Mouse (Mus musculus) urinary bladder, postnatal 36 days (tissue): ENCODE measurements around the gene B4galnt4.
A peak's percentile ranks its signal among the peaks of the same experiment; 100 is the strongest.

Experiments used
- DNase-seq, 2 experiments: peaks; one replicate each; pipeline ENCODE4 v3.0.0; 2022; ENCODE audit warnings: low spot score in 2 of 2, mixed read lengths in 1 of 2

Gene B4galnt4

GRCm38 (mm10) chr7:141041661-141042060 lies 19.2 kb upstream of the B4galnt4 start:
- peak; percentile 67 to 82 for DNase-seq

GRCm38 (mm10) chr7:141042539-141042938 lies 18.4 kb upstream of the B4galnt4 start:
- no peak for DNase-seq

GRCm38 (mm10) chr7:141046931-141047580 lies 13.8 kb upstream of the B4galnt4 start:
- DNase-seq, result no peak

DNA sequence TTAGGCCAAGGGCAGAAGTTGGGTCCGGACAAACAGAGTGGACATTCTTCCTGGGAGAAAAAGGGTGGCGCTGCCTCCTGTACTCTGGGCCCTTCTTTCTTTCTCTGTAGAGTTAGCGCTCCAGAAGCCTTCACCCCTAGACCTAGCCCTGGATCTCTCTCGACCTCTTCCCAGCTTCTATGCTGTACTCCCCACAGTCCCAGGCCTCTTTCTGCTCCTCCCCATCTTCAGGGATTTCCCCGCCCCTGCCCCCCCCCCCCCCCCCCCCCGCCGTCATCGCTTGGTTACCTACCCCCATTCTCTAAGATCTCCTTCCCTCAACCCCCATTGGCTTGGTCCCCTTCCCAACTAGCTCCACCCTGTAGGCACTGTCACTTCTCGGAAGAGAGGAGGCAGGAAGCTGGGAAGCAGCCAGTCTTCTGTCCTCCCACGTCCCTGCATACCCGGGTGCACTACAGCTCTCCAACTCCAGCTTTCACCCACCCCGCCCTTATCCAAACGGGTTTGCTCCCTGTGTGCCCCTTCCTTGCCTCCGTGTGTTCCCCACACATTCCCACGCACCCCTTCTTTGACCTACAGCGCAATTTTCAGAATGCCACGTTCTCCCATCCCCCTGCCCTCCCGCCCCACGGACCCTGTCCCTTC lies 13.2 kb upstream of the B4galnt4 start:
- peak; percentile 63 to 81 for DNase-seq

DNA sequence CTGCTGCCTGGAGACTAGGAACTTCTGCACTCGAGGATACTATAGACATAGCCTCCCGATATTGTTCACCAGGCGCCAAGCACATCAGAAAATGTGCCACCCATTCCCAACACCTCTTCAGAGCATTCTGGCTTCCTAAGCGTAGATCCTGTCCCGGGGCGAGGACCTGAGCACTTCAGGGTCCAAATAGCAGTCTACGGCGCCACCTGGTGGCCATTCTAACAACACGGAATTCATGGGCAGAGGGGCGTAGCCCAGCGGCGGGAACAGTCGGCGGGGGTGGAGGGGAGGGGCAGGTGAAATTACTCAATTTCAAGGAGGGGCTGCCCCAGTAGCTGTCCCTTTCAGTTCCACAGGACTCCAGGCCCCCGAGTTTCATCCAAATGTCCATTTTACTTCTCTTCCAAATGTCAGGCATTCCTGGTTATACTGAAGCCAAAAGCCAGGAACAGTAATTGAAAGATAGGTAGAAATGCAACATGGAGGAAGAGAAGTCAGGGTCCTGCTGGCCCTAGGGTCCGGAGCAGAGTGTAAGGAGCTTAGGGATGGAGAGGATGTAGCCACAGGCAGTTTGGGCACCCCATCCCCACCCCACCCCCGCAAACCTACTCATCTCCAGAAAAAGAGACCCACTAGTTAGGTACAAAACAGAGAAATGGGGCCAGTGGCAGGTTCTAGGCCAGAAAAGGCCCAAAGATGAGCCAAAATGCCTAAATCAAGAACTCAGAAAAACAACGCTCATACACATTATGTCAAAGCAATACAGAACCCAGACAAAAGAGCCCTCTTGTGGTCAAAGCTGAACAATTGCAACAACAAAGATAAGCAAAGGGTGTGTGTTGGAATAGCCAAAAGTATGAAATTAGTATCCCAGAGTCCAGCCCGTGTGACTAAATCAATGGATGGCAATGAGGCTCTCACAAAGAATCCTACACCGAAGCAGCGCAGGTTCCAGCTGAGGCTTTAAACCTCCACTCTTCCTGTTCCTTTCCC lies 12.4 kb upstream of the B4galnt4 start:
- DNase-seq, result peak; percentile 90 to 92

- no peak for DNase-seq
Measured at GRCm38 (mm10) chr7:141049326-141049725, 11.6 kb upstream of the B4galnt4 start.

DNA sequence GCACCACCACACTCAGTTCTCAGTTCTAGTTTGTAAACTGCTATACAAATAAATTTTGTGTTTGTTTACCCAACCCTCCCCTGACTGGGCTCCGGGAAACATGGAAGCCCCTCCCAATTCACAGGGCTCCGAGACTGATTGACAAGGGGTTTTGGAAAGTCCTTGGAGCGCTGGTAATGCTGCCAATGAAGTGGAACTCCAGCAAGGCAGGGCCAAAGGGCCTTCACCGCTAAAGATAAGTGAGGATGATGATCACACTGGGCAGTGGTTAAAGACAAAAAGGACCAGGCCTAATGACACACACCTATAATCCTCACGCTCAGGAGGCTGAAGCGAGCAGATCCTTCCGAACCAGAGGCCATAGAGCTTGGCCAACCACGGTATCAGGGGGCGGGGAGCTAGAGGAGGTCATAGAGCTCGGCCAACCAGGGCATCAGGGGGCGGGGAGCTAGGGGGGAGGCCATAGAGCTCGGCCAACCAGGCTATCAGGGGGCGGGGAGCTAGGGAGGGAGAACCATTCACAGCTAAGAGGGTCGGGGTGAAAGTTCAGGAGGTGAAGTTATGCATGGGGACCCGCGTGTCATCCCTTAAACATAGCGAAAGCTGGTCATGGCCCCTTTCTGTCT lies 9.7 kb upstream of the B4galnt4 start:
- no peak for DNase-seq

- DNase-seq, result no peak
Measured at GRCm38 (mm10) chr7:141052016-141052415, 8.9 kb upstream of the B4galnt4 start.

- DNase-seq, result no peak
Measured at GRCm38 (mm10) chr7:141052421-141052820, 8.5 kb upstream of the B4galnt4 start.

- no peak for DNase-seq
Measured at GRCm38 (mm10) chr7:141055785-141056184, 5.1 kb upstream of the B4galnt4 start.

GRCm38 (mm10) chr7:141056976-141057375 lies 3.9 kb upstream of the B4galnt4 start:
- DNase-seq, result no peak

DNA sequence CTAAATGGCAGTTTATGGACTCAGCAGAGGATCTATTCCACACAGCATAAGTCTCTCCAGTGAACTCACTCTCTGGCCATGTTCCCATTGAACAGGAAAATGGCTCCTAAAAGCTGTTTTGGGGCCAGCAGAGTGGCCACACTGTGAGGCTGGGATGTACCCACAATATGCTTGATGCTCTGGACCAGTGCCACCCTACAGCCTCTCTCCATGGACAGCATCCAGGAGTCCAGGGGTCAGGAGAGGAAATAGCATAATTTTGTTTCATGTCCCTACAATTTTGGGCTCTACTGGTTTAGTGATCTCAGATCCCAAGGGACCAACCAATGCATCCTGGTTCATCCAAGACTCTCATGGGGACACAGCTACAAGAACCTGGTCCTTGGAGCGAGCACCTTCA lies 3.4 kb upstream of the B4galnt4 start:
- DNase-seq, result no peak

GRCm38 (mm10) chr7:141058601-141059341 lies 2.1 kb upstream of the B4galnt4 start:
- no peak for DNase-seq

DNA sequence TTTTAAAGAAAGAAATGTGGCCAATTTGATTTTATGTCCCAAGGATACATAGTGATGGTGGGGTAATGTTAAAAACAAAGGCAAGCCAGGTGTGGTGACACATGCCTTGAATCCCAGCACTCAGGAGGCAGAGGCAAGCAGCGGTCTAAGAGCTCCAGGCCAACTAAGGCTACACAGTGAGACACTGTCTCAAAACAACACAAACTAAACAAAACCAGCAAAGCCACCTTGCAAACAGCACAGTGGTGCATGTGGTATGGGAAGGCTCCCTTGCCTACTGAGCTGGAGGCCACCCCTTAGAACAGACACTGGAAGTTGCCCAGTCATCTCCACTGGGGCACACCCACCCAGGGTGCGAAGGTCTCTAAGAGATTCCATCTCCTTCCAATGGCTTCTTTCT lies 975 bp upstream of the B4galnt4 start:
- no peak for DNase-seq

- DNase-seq, result no peak
Measured at GRCm38 (mm10) chr7:141061269-141061692, 377 bp downstream of the B4galnt4 start.

DNA sequence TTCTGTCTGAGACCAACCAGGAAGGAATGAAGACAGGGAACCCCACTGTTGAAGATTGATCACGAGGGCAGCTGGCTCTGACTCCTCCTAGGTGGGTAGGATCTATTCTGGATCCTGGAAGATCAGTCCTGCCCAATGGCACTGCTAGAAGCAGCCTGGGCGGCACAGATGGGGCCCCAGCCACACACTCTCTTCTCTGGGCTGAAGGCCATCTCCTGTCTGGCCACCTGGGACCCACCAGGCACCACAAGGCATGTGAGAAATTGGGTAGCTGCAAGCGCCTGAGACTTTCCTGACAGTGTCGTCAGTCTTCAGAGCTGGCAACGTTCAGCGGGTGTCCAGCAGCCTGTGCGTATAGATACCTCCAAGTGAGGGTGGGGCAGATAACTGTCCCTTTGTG lies 1.6 kb downstream of the B4galnt4 start:
- no peak for DNase-seq

- no peak for DNase-seq
Measured at GRCm38 (mm10) chr7:141063353-141063752, 2.4 kb downstream of the B4galnt4 start.

DNA sequence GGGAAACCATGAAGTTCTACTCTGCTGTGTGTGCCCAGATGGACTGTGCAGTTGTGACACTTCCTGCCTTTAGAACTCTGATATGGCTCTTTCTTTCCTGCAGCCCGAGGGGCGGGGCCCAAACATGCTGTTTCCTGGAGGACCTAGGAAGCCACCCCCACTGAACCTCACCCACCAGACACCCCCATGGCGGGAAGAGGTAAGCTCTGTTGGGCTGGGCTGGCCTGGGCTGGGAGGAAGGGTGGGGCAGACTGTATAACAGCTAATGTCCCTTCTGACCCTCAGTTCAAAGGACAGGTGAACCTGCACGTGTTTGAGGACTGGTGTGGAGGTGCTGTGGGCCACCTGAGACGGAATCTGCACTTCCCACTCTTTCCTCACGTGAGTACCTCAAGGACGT lies 3.3 kb downstream of the B4galnt4 start:
- no peak for DNase-seq

DNA sequence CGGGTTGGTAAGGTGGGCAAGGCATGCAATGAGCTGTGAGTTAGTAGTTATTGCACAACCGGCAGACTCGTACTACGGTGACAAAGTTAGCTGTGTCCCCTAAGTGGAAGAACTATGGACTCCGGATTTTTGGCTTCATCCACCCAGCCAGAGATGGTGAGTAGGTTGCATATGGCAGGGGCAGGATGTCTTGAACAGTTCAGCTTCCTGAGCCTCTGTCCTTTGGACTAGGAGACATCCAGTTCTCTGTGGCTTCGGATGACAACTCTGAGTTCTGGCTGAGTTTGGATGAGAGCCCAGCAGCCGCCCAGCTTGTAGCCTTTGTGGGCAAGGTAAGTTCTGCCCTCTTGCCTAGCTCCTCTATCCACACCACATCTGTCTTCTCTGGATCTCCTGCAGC lies 3.7 kb downstream of the B4galnt4 start:
- DNase-seq, result no peak

DNA sequence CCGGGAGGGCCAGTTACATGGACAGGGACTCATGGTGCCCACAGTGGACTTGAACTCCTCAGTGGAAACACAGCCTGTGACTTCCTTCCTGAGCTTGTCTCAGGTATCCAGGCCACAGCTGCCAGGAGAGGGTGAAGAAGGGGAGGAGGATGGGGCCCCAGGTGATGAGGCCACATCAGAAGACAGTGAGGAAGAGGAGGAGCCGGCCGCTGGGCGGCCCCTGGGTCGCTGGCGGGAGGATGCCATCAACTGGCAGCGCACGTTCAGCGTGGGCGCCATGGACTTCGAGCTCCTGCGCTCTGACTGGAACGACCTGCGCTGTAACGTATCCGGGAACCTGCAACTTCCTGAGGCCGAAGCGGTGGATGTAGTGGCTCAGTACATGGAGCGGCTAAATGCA lies 7.4 kb downstream of the B4galnt4 start:
- DNase-seq, result no peak
